Mouse (Mus musculus) midbrain, embryonic 16.5 days (tissue): ENCODE data around the gene Fscn1. TPM values are rescaled to one million over a fixed set of nuclear protein-coding genes. Genes with fewer than 3 reads are reported as not detected.

Experiments
- ATAC-seq: fragments of 200-750 bp; cut with Nextera tagmentation; 2 replicates; pipeline ENCODE4 v1.8.0; 2017; ENCODE audit warnings: moderate TSS enrichment
- H3K27ac ChIP-seq: fragments of 300-500 bp; sonication (generic); 2 replicates; pipeline ENCODE4 v1.5.1; 2014; ENCODE audit warnings: mild to moderate bottlenecking, low read length, mixed read lengths
- H3K27me3 ChIP-seq: fragments of 300-500 bp; sonication (generic); 2 replicates; pipeline ENCODE4 v1.6.1; 2014; ENCODE audit warnings: low read depth, low read length, mixed read lengths; ENCODE audit not compliant: control insufficient read depth, insufficient read depth
- H3K36me3 ChIP-seq: fragments of 300-500 bp; sonication (generic); 2 replicates; pipeline ENCODE4 v1.6.1; 2014; ENCODE audit warnings: mild to moderate bottlenecking, low read length, moderate library complexity, mixed read lengths; ENCODE audit not compliant: control insufficient read depth, insufficient read depth
- H3K4me1 ChIP-seq: fragments of 300-500 bp; sonication (generic); 2 replicates; pipeline ENCODE4 v1.6.1; 2014; ENCODE audit warnings: mild to moderate bottlenecking, low read length, mixed read lengths; ENCODE audit not compliant: control insufficient read depth, insufficient read depth
- H3K4me2 ChIP-seq: fragments of 300-500 bp; sonication (generic); 2 replicates; pipeline ENCODE4 v1.6.1; 2014; ENCODE audit warnings: mild to moderate bottlenecking, low read length, mixed read lengths
- H3K4me3 ChIP-seq: fragments of 300-500 bp; sonication (generic); 2 replicates; pipeline ENCODE4 v1.5.1; 2014; ENCODE audit warnings: low read depth, mild to moderate bottlenecking, low read length, moderate library complexity, mixed read lengths
- H3K9ac ChIP-seq: fragments of 300-500 bp; sonication (generic); 2 replicates; pipeline ENCODE4 v1.6.1; 2014; ENCODE audit warnings: low read depth, low read length, mixed read lengths
- H3K9me3 ChIP-seq: fragments of 300-500 bp; sonication (generic); replicated peaks from 2 replicates; pipeline ENCODE4 v1.6.1; 2014; ENCODE audit warnings: mild to moderate bottlenecking, low read length, mixed read lengths; ENCODE audit not compliant: control insufficient read depth, poor library complexity, severe bottlenecking
- WGBS: fragments of 180-500 bp; shearing (Covaris S2); extraction: QIAGEN DNeasy Blood & Tissue Kit; methylation state at CpG from one replicate; pipeline ENCODE4 v1.1.7; 2014; 5-methylcytosine and 5-hydroxymethylcytosine counted together
- polyA plus RNA-seq: library from polyadenylated mRNA; unstranded; fragments of >200 nt; fragmentation: Nextera tagmentation; extraction: Ambion mirVana; gene quantifications from 2 replicates; pipeline ENCODE4 v1.2.1, GENCODE M21; 2015

Gene Fscn1
- polyA plus RNA-seq, 1 experiment from 2014 or later: 493 TPM

GRCm38 (mm10) chr5:143000091-143000490 lies 39.9 kb downstream of the Fscn1 start:
- no peaks in the 10 kb centered on the region for H3K9me3 ChIP-seq
- no peak overlapping the region for H3K4me3 ChIP-seq
- H3K27ac ChIP-seq: no peak overlapping the region; the same call in 1 of the 2 replicates
- no peak overlapping the region for H3K4me2 ChIP-seq
- H3K4me1 ChIP-seq: peaks cover 5% of the 10 kb centered on the region; the same call in 1 of the 2 replicates
- no peaks in the 10 kb centered on the region for H3K36me3 ChIP-seq
- ATAC-seq: no peak
- H3K9ac ChIP-seq: no peak overlapping the region
- WGBS: 63% methylated on average over 4 of the region's 4 CpGs
- H3K27me3 ChIP-seq: no peaks in the 10 kb centered on the region

- no peak for ATAC-seq
- Histone ChIP-seq H3K4me2 (no peak overlapping the region), H3K9ac (0 out of 2 replicates have a peak overlapping the region, but pooled peaks have one; percentile 2), H3K4me1 (peaks cover 5% of the 10 kb centered on the region; the same call in 1 of the 2 replicates), H3K27me3 (no peaks in the 10 kb centered on the region), H3K27ac (peak overlapping the region; percentile 59), H3K36me3 (no peaks in the 10 kb centered on the region), H3K4me3 (no peak overlapping the region), H3K9me3 (no peaks in the 10 kb centered on the region)
- 58% methylated on average over 9 of the region's 9 CpGs for WGBS
Measured at GRCm38 (mm10) chr5:143000654-143001500, 40.7 kb downstream of the Fscn1 start.

- no peaks in the 10 kb centered on the region for H3K4me1 ChIP-seq
- H3K9ac ChIP-seq: no peak overlapping the region
- no peak overlapping the region for H3K4me2 ChIP-seq
- ATAC-seq: no peak
- no peak overlapping the region for H3K27ac ChIP-seq
- H3K36me3 ChIP-seq: peaks cover 3% of the 10 kb centered on the region; the same call in 1 of the 2 replicates
- no peaks in the 10 kb centered on the region for H3K9me3 ChIP-seq
- H3K4me3 ChIP-seq: no peak overlapping the region
- no peaks in the 10 kb centered on the region for H3K27me3 ChIP-seq
- WGBS: 58% methylated on average over 10 of the region's 11 CpGs
Measured at GRCm38 (mm10) chr5:143009383-143009782, 49.2 kb downstream of the Fscn1 start.

GRCm38 (mm10) chr5:143017401-143017800 lies 57.3 kb downstream of the Fscn1 start:
- peaks cover 10% of the 10 kb centered on the region; the same call in 1 of the 2 replicates for H3K36me3 ChIP-seq
- no peak overlapping the region for H3K9ac ChIP-seq
- no peaks in the 10 kb centered on the region for H3K9me3 ChIP-seq
- WGBS: 81% methylated on average over 5 of the region's 5 CpGs
- no peak overlapping the region for H3K4me2 ChIP-seq
- no peak for ATAC-seq
- H3K4me3 ChIP-seq: no peak overlapping the region
- H3K4me1 ChIP-seq: no peaks in the 10 kb centered on the region
- H3K27ac ChIP-seq: no peak overlapping the region
- H3K27me3 ChIP-seq: no peaks in the 10 kb centered on the region

Other genes starting within 250 kb of the Fscn1 start
- gene Tnrc18, start 142.7 kb upstream of the Fscn1 start, polyA plus RNA-seq: 23.3 and 27.7 TPM in 2 replicates
- 29.9 and 35.1 TPM in 2 replicates for gene Fbxl18, start 64.9 kb upstream of the Fscn1 start, polyA plus RNA-seq
- gene Actb, start 53.6 kb upstream of the Fscn1 start, polyA plus RNA-seq: 13,967 and 14,266 TPM in 2 replicates
- gene Rnf216, start 152.7 kb downstream of the Fscn1 start, polyA plus RNA-seq: 28.9 and 34.4 TPM in 2 replicates
- gene Olfr718-ps1, start 187.2 kb downstream of the Fscn1 start, polyA plus RNA-seq: not detected in 2 replicates
- gene Rbak, start 220.4 kb downstream of the Fscn1 start, polyA plus RNA-seq: 11.6 and 12.5 TPM in 2 replicates
- not detected in 2 replicates for gene Spdye4b, start 220.7 kb downstream of the Fscn1 start, polyA plus RNA-seq